Mouse (Mus musculus) limb, embryonic 10.5 days (tissue): ENCODE results near the gene Evx1. TPM values are rescaled to one million over a fixed set of nuclear protein-coding genes. Genes with fewer than 3 reads are reported as not detected.

ENCODE experiments used
- DNase-seq: peaks from one replicate; pipeline ENCODE4 v3.0.0-alpha.2; 2017; ENCODE audit warnings: low spot score
- H3K27ac ChIP-seq: fragments of 300-500 bp; sonication (generic); 2 replicates; pipeline ENCODE4 v1.5.1; 2016; ENCODE audit warnings: mild to moderate bottlenecking
- H3K27me3 ChIP-seq: fragments of 300-500 bp; sonication (generic); 2 replicates; pipeline ENCODE4 v1.6.1; 2016; ENCODE audit warnings: low read depth, mild to moderate bottlenecking; ENCODE audit not compliant: poor library complexity, severe bottlenecking
- H3K36me3 ChIP-seq: fragments of 300-500 bp; sonication (generic); 2 replicates; pipeline ENCODE4 v1.6.1; 2016; ENCODE audit warnings: mild to moderate bottlenecking, moderate library complexity
- H3K4me1 ChIP-seq: fragments of 300-500 bp; sonication (generic); 2 replicates; pipeline ENCODE4 v1.6.1; 2016
- H3K4me3 ChIP-seq: fragments of 300-500 bp; sonication (generic); 2 replicates; pipeline ENCODE4 v1.5.1; 2016; ENCODE audit warnings: mild to moderate bottlenecking, moderate library complexity
- H3K9me3 ChIP-seq: fragments of 300-500 bp; sonication (generic); replicated peaks from 2 replicates; pipeline ENCODE4 v1.6.1; 2016; ENCODE audit warnings: mild to moderate bottlenecking
- WGBS: fragments of 180-500 bp; shearing (Covaris S2); methylation state at CpG from one replicate; pipeline ENCODE4 v1.1.7; 2016; 5-methylcytosine and 5-hydroxymethylcytosine counted together
- polyA plus RNA-seq: library from polyadenylated mRNA; unstranded; fragments of >200 nt; fragmentation: Nextera tagmentation; extraction: Ambion mirVana; gene quantifications from 2 replicates; pipeline ENCODE4 v1.2.1, GENCODE M21; 2016

Evx1 gene
- polyA plus RNA-seq, 1 experiment from 2014 or later = 3.7 TPM

DNA sequence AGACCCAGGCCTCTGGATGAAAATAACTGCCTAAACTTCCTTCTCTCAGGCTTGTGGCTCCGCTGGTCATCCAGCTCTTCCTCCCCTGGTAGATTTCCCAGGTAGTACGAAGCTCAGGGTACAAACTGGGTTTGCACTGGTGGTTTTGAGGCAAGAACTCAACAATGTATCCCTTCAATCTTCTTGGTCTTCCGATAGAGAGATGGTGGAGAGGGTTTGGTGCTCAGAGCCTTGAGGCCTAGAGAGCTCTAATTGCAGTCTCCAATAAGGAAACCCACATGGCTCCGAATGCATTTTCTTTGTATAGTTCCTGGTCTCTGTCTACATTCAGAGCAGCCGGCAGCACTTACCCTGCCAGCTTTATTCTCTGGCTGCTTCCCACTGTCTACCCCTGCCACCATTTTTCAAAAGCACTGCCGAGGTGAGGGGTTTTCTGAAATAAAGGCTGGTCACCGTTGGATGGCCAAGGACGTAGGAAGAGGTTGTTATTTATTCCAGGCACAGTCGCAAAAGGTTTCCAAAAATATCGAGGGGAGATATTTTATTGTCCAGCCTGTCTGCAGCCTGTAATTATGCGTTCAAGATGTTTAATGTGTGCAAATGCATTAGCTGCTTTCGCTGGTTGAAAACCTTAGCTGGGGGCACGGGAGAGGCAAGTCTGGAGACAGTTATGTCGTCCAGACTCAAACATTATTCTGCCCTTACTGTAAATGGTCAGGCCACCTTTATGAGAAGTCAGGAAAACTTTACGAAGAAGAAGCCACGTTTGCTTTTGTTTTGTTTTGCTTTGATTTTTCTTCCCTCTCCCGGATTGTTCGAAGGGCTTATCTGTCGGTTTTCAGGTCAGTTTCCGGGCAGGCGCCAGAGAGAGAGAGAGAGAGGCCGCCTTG lies 40.3 kb upstream of the Evx1 start:
- no peaks in the 10 kb centered on the region for H3K9me3 ChIP-seq
- DNase-seq = peak; percentile 46
- H3K36me3 ChIP-seq = no peaks in the 10 kb centered on the region
- WGBS = 5% methylated on average over 22 of the region's 22 CpGs
- H3K4me3 ChIP-seq = peak overlapping the region; percentile 25; the same call in 1 of the 2 replicates
- H3K27ac ChIP-seq = peak overlapping the region; percentile 72
- H3K27me3 ChIP-seq = peaks cover 99% of the 10 kb centered on the region
- H3K4me1 ChIP-seq = peaks cover 68% of the 10 kb centered on the region

- peaks cover 60% of the 10 kb centered on the region for H3K4me1 ChIP-seq
- no peaks in the 10 kb centered on the region for H3K36me3 ChIP-seq
- H3K4me3 ChIP-seq = peak overlapping the region; percentile 25
- H3K9me3 ChIP-seq = no peaks in the 10 kb centered on the region
- DNase-seq = peak; percentile 63
- peak overlapping the region; percentile 72 for H3K27ac ChIP-seq
- peaks cover 94% of the 10 kb centered on the region for H3K27me3 ChIP-seq
- WGBS = 4% methylated on average over 22 of the region's 22 CpGs
Measured at GRCm38 (mm10) chr6:52273656-52274280, 39.5 kb upstream of the Evx1 start.

DNA sequence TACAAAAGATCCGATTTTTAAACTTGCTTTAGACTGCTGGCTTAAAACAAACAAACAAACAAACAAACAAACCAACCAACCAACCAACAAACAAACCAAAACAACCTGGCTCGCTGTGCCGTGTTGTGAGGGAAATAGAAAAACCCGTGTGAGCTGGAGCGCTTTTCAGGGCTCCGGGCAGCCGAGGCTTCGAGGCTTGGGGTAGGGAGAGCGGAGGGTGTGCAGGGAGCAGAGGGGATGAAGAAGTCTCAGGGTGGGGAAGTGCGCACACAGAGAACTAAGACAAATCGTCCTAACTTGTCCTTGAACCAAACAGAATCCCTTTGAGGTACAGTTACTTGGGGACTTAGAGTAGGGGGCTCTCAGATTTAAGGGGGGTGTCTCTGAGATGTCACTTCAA lies 38.7 kb upstream of the Evx1 start:
- Histone ChIP-seq H3K27ac (peak overlapping the region; percentile 72; the same call in 1 of the 2 replicates), H3K27me3 (peaks cover 88% of the 10 kb centered on the region), H3K36me3 (no peaks in the 10 kb centered on the region), H3K9me3 (no peaks in the 10 kb centered on the region), H3K4me3 (no peak overlapping the region), H3K4me1 (peaks cover 57% of the 10 kb centered on the region)
- 5% methylated on average over 11 of the region's 11 CpGs for WGBS
- DNase-seq = peak; percentile 47

DNA sequence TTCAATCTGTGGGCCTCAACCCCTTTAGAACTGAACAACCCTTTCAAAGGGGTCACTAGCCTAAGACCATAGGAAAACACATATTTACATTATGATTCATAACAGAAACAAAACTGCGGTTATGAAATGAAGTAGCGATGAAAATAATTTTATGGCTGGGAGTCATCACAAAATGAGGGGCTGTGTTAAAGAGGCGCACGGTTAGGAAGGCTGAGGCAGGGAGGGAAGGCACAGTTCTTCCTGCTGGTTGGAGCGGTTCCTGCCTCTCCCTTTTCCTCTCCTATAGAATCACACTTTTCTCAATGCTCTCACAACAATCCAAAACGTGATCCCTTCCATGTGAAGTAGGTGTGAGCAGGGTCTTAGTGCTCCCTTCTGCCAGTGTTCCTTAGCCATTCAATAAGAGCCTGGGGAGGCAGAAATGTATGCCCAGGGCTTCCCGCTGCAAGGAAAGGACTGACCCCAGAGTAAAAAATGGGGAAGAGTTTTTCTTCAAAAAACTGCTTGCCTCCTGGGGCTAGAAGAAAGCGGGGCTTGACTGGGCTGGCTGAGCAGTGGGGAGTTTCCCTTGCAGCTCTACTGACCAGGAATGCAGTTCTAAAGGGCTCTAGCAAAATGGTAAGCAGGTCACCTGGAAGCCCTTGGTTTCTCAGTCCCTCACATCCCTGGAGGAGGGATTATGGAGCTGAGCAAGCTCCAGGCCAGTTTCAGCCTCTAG lies 37.6 kb upstream of the Evx1 start:
- 12% methylated on average over 8 of the region's 8 CpGs for WGBS
- Histone ChIP-seq H3K9me3 (no peaks in the 10 kb centered on the region), H3K27me3 (peaks cover 88% of the 10 kb centered on the region), H3K27ac (peak overlapping the region; percentile 17; the same call in 1 of the 2 replicates), H3K4me3 (no peak overlapping the region), H3K4me1 (peaks cover 47% of the 10 kb centered on the region), H3K36me3 (no peaks in the 10 kb centered on the region)
- DNase-seq = peak; percentile 35

DNA sequence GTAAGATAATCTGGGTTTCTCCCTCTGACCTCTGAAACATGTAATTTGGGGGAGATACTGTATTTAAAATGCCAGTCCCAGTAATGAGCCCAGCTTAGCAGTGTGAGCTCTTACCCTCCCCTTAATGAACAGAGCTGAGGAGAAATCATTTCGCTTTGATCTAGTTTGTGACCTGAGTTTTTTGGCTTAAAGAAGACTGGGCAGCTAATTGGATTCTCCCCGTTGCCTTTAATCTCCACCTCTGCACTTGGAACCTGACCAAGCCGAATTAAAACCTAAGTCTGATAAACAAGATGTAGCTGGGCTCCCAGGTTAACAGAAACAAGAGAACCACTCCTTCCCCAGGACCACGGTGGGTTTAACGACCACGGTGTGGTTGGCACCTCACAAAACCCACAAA lies 36.9 kb upstream of the Evx1 start:
- Histone ChIP-seq H3K9me3 (no peaks in the 10 kb centered on the region), H3K36me3 (no peaks in the 10 kb centered on the region), H3K4me3 (no peak overlapping the region), H3K4me1 (peaks cover 51% of the 10 kb centered on the region), H3K27me3 (peaks cover 86% of the 10 kb centered on the region), H3K27ac (0 out of 2 replicates have a peak overlapping the region, but pooled peaks have one; percentile 39)
- 2% methylated on average over 6 of the region's 6 CpGs for WGBS
- peak; percentile 38 for DNase-seq

DNA sequence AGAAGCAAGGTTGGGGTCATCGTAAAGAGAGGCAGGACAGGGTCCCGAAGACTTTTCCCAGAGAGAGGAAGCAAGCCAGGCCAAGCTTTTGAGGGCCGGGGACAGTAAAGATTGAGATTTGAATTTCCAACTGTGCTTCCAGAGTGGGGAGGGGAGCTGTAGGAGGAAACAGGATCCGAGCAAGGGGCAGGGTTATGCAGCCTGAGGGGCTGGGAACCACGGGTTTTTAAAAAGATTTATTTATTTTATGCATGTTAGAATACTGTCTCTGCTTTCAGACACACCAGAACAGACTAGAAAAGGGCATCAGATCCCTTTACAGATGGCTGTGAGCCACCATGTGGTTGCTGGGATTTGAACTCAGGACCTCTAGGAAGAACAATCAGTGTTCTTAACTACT lies 36.4 kb upstream of the Evx1 start:
- Histone ChIP-seq H3K27me3 (peaks cover 84% of the 10 kb centered on the region), H3K4me1 (peaks cover 52% of the 10 kb centered on the region), H3K4me3 (no peak overlapping the region), H3K36me3 (no peaks in the 10 kb centered on the region), H3K27ac (peak overlapping the region; percentile 39; the same call in 1 of the 2 replicates), H3K9me3 (no peaks in the 10 kb centered on the region)
- peak; percentile 42 for DNase-seq
- WGBS = 7% methylated on average over 5 of the region's 5 CpGs

DNA sequence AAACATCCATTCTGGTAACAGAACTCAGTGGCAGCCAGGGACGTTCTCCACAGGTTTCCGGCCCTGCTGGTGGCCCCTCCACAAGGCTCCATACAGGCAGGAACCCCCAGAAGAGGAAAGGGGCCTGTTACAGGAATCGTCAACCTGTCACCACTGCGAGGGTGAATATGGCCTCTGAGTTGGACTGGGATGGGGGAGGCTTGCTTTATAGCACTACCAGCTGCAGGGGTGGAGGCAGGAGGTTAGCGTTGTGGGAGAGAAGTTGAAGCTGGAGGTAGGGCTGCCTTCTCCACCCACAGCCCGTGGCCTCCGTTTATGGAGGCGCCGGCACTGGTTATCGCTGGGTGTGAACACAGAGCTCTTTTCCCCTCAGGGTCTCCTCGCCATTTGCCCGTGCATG lies 32.2 kb upstream of the Evx1 start:
- Histone ChIP-seq H3K27ac (0 out of 2 replicates have a peak overlapping the region, but pooled peaks have one; percentile 5), H3K27me3 (peaks cover 76% of the 10 kb centered on the region), H3K36me3 (no peaks in the 10 kb centered on the region), H3K4me1 (peaks cover 16% of the 10 kb centered on the region), H3K9me3 (no peaks in the 10 kb centered on the region), H3K4me3 (no peak overlapping the region)
- peak; percentile 57 for DNase-seq
- 50% methylated on average over 12 of the region's 12 CpGs for WGBS

GRCm38 (mm10) chr6:52283896-52284295 lies 29.4 kb upstream of the Evx1 start:
- 89% methylated on average over 5 of the region's 5 CpGs for WGBS
- Histone ChIP-seq H3K9me3 (no peaks in the 10 kb centered on the region), H3K27me3 (peaks cover 71% of the 10 kb centered on the region), H3K27ac (no peak overlapping the region), H3K36me3 (no peaks in the 10 kb centered on the region), H3K4me3 (no peak overlapping the region), H3K4me1 (peaks cover 8% of the 10 kb centered on the region)
- no peak for DNase-seq

GRCm38 (mm10) chr6:52290186-52290585 lies 23.1 kb upstream of the Evx1 start:
- no peaks in the 10 kb centered on the region for H3K9me3 ChIP-seq
- 21% methylated on average over 12 of the region's 12 CpGs for WGBS
- no peak for DNase-seq

GRCm38 (mm10) chr6:52291021-52291860 lies 22.1 kb upstream of the Evx1 start:
- Histone ChIP-seq H3K27ac (peak overlapping the region; percentile 82), H3K9me3 (no peaks in the 10 kb centered on the region), H3K27me3 (peaks cover 83% of the 10 kb centered on the region), H3K4me3 (peak overlapping the region; percentile 49), H3K4me1 (peaks cover 21% of the 10 kb centered on the region), H3K36me3 (no peaks in the 10 kb centered on the region)
- WGBS = 2% methylated on average over 45 of the region's 45 CpGs
- DNase-seq = peak; percentile 78

More at GRCm38 (mm10) chr6:52290186-52290585, 23.1 kb upstream of the Evx1 start:
- H3K4me3 ChIP-seq = no peak overlapping the region
- H3K27me3 ChIP-seq = peaks cover 81% of the 10 kb centered on the region
- H3K27ac ChIP-seq = no peak overlapping the region
- no peaks in the 10 kb centered on the region for H3K36me3 ChIP-seq
- H3K4me1 ChIP-seq = peaks cover 21% of the 10 kb centered on the region

DNA sequence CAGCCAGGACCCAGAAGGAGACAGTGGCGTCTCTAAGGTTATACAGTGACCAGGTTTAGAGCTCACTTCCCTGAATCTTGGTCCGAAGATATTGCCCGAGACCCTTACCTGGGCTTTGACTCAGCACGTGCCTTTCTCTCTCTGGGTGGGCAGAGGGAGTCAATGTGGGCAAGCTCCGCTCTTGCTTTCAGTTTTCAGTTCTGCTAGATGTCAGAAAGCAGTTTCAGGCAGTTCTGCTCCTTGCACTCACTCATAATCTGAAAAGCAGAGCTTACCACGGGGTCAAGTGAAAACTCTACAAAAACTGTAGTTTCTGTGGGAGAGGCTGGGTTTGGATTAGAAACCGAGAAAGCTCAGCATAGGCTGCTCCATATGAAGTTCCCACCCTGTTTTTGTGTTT lies 21.0 kb upstream of the Evx1 start:
- no peak for DNase-seq
- no peak overlapping the region for H3K27ac ChIP-seq
- no peak overlapping the region for H3K4me3 ChIP-seq
- H3K9me3 ChIP-seq = no peaks in the 10 kb centered on the region
- WGBS = 66% methylated on average over 7 of the region's 7 CpGs
- no peaks in the 10 kb centered on the region for H3K36me3 ChIP-seq
- H3K4me1 ChIP-seq = peaks cover 21% of the 10 kb centered on the region
- H3K27me3 ChIP-seq = peaks cover 88% of the 10 kb centered on the region

GRCm38 (mm10) chr6:52294616-52295015 lies 18.7 kb upstream of the Evx1 start:
- WGBS = 85% methylated on average over 6 of the region's 6 CpGs
- no peak for DNase-seq
- H3K36me3 ChIP-seq = no peaks in the 10 kb centered on the region
- H3K27me3 ChIP-seq = peaks cover 79% of the 10 kb centered on the region
- H3K4me1 ChIP-seq = peaks cover 21% of the 10 kb centered on the region
- no peak overlapping the region for H3K27ac ChIP-seq
- no peaks in the 10 kb centered on the region for H3K9me3 ChIP-seq
- no peak overlapping the region for H3K4me3 ChIP-seq
